Mouse (Mus musculus) spleen, postnatal 14 days (tissue): ENCODE measurements around the gene Trmt2a.

ENCODE experiments used
- DNase-seq, 2 experiments: peaks; one replicate each; pipeline ENCODE4 v3.0.0; 2021 to 2022; ENCODE audit warnings: low spot score in 2 of 2

Gene Trmt2a

DNA sequence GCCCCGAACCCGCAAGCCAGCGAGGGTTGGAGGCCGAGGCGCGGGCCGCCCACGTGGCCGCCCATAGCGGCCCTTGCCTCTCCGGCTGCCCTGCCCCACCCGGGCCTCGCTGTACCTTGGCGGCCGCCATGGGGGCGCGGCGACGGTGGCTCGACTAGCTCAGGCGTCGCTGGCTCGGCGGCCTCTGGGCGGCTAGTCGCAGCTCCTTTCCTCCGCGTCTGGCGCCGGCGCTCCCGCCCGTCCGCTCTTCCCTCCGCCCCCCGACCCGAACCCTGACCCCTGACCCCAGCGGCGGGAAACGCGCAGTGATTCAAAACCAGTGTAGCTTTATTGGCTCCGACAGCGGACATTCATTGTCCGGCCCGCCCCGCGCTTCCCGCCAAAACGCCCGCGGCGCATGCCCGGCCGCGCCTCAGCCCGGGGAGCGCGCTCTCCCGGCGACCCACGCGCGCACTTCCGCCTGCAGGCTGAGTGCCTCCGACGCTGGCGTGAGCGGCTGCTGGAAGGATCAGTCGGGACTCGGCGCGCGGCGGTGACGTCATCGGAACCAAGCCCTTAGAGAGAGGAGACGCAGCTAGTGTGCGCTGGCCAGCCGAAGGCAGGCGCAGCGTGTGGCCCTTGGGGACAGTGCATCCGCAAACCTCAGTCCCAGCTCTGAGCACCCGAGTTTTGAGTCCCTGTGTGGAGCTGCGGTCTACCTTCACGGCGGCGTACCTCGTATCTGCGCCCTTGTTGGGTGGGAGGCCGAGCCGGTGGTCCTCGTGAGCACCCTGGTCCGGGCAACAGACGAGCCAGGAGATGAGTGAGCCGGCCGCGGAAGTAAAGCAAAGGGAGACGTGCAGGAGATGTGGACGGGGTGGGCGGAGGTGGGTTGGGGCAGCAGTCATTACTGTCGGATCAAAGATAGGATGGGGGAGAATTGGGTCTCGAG is at the start of gene Trmt2a, which contains the start of gene Ranbp1:
Trmt2a (plus strand) TSS at position 247 of the 931 bp plus-strand sequence.
Ranbp1 (minus strand) TSS at position 300 of the 931 bp plus-strand sequence.
- peak; percentile 96 to 98 for DNase-seq

DNA sequence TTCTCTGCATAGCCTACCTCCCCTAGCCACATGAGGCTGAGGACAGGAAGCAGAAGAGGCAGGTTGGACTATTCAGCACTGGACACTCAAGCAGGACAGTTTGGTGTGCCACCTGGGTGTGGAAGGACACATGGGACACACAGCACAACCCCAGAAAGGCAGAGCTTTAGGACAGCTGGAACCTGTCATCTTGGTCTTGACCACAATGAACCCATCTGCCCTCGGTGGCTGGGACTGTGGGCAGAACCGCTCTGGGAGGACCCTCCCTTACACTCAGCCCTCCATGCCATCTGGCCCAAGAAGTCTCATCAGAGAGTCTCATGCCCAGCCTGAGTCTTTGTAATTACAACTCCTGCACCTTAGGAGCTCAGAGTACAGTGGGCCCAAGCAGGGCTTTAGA is 48.4 kb upstream of the Trmt2a start:
- DNase-seq: no peak

DNA sequence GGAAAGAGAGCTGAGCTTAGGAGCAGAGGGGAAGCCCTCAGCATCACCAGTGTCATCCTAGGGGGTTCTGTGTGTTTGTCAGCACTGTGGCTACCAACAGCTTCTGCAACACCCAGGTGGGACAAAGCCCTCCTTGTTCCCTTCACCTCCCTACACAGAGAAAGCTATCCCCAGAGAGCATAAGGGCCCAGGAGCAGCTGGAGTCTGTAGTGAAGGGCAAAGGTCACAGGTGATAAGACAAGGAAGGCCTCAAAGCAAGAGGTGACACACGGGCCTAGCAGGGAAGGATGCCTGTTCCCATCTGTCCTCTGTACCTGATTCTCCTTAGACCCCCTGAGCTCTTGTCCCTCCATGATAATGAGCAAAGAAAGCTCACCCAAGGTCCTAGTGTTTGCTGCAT is 46.9 kb upstream of the Trmt2a start:
- no peak for DNase-seq

DNA sequence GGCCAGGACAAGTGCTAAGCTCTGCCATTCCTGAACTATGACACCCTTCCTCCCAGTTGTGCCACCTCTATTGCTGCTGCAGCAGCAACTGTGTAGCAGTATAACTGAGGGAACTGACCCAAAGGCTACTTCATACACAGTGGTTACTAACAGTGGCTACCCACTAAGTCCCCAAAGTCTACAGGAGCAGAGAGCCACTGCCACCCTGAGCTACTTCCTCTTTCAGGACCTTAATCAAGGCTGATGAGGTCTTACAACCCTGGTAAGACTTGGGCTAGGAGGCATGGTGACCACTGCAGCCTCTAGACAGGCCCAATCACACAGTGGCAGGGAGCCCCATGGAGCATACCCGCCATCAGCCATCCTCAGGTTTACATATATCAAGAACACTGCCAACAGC is 46.4 kb upstream of the Trmt2a start:
- DNase-seq: no peak

DNA sequence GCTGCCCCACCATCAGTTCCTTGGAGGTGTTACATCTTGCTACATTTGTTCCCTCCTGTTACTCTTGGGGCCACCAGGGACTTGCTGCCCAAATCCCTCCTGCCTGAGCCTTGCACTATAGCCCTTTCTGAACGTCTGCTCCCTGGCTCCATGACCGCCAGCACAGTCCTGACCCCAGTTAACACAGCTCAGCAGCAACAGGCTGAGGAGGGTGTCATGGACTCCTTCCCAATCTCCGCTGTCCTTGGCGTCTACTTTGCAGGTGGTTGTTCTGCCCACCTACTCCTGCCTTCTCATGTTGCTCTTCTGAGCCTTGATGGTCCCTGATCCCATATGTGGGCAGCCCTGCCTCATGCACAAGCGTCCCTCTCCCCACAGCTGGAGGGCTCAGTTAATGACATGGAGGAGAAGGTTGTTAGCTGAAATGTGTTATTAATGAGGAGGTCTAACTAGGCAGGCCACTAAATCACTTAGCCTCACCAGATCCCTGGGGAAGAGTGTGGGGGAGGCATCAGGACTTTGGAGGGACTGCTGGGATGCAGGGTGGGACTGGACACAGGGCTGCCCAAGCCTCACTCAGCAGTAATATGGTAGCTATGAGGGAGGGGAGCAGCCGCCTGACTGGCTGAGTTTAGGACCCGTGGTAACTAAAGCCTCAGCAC is 44.9 kb upstream of the Trmt2a start:
- no peak for DNase-seq

DNA sequence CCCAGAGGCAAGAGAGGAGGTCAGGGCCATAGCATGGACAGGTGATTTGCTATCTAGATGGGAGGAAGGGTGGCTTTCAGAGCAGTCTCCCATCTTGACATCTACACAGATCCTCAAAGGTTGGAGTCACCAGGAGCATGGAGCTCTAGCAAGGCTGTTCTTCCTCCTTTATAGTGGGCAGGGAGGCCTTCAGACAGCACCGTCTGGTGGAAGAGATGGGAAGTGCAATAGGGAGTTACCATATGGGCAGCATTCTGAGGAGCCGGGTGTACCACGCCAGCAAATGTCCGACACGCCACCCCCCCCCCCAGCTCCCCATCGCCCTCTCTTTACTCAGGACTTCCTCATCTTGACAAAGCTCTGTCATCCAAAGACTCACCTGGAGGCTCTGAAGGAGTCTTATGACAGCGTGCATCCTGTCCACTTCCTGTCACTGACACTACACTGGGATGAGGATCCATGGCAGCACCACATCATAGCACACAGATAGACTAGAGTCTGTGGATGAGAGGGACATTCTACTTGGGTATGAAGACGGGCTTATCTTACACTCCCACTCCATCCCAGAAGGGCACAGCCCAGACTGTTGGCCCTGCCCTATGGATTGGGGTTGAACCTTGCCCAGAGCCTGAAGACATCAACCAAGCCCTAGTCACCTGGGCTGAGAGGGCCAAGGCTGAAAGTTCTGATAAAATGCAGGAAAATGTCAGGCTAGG is 37.6 kb upstream of the Trmt2a start:
- DNase-seq: peak in 1 of 2 experiments; percentile 56

DNA sequence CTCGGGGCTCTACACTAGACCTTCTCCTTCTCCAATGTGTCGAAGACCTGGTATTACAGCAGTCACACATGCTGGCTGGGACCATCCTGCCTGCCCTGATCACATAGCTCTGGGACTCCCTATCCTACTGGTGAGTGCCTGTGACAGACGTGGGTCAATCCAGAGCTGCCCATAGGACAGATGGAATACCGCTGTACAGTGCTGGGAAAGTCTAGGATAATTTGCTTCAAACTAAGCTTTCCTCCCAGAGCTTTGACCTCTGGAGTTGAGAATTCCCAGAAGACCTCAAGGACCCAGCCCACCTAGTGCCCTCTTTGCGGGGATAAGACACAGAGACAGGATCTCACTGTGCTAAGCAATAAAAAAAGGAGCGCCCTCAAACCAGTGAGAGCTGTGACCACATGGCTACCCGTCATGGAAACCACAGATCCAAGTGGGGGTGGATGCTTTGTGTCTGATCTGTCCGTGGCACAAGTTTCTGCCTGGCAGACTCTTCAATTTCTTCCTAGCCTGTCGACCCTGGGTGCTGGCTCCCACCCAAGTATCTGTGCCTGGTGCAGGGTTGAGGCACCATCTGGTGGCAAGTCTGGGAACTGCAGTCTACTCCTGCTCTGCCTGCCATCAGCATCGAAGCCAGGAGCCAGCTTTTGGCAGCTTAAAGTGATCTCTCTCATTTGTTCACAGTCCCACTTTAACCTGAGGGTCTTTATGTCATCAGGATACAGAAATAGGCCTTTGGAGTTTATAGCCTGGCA is 36.9 kb upstream of the Trmt2a start:
- peak; percentile 52 to 73 for DNase-seq

DNA sequence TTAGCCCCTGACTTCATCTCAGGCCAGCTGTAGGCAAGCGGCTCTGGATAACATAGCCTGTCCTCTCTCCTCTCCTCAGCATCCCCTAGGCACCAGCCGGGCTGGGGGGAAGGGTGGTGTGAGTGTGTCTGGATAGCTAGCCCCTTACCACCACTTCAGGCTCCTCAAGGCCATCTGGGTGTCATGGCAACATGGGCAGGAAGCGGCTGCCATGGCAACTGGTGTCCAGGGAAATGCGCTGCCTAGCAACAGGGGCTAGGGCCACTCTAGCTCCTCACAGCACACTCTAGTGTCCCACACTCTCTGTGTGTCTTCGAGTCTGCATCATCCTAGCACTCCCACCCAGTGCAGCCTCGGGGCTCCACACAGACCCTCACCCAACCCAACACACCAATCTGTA is 34.8 kb upstream of the Trmt2a start:
- DNase-seq: no peak

DNA sequence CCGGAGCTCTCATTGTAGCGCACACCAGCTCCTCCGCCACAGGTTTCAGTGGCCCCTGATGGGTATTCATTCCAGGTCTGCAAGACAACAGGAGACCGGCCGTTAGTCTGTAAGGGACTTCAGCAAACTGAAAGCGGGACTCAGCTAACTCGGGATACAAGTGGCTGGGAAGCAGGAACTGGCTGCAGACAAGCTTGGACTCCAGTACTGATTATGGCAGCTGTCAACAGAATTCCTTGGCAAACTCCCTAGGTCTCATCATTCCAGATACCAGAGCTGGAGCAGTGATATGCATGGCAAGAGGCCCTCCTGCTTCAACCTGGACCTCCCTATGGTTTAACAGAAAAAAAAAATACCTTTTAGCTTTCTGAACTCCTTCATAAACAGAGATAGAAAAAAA is 33.6 kb upstream of the Trmt2a start:
- no peak for DNase-seq

DNA sequence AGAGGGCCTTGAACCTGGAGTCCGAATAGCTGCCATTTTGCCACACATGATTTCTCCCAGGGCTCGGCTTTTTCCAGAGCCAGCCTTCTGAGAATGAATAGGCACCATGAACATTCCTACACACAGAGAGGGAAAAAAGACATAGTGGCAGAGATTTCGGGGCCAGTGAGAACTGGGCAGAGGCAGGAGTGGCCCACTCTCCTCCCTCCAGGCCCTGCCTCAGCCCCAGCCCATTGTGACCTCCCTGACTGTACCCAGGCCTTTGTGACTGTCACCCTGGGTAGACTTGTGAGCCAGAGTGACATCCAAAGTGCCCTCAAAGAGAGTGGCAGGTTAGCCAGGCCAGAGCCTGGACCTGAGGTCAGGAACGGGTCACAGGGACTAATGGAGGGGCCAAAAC is 30.9 kb upstream of the Trmt2a start, which contains the start of gene Ccdc188:
Ccdc188 (plus strand) TSS at position 301 of the 400 bp plus-strand sequence.
- no peak for DNase-seq

DNA sequence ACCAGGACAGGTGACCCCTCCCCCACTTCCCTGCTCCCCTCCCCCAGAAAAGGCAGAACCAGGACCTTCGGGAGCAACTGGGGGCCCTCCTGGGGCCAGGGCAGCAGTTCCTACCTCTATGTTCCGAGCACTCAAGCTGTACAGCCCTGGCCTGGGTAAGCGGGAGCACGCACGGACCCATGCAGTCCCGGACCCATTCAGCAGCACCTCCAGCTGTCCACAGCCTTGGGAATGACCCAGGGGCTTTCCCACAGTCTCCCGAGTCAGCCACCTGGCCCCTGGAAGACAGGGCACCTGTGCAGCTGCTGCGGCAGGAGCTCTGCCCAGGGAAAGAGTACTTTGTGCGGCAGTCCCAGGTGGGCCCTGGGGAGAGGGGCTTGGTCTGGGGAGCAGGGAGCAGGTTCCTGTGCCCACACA is 29.9 kb upstream of the Trmt2a start:
- DNase-seq: no peak

DNA sequence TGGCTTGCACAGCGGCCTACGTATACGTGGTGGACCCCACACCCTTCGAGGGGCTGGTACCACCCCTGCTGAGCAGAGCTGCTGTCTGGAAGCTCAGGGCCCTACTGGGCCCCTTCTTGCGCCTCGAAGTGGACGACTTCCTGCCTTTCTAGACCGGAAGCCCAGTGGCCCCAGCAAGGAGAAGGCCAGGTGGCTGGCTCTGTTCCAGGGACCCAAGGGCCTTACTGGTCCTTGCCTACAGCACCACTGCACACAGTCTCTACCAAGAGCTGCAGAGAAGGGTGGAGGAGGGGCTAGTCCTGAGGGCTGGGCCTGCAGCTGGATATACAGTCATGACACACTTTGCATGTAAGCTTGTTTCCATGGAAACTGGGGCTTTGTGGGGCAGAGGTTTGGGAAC is 28.5 kb upstream of the Trmt2a start:
- no peak for DNase-seq

DNA sequence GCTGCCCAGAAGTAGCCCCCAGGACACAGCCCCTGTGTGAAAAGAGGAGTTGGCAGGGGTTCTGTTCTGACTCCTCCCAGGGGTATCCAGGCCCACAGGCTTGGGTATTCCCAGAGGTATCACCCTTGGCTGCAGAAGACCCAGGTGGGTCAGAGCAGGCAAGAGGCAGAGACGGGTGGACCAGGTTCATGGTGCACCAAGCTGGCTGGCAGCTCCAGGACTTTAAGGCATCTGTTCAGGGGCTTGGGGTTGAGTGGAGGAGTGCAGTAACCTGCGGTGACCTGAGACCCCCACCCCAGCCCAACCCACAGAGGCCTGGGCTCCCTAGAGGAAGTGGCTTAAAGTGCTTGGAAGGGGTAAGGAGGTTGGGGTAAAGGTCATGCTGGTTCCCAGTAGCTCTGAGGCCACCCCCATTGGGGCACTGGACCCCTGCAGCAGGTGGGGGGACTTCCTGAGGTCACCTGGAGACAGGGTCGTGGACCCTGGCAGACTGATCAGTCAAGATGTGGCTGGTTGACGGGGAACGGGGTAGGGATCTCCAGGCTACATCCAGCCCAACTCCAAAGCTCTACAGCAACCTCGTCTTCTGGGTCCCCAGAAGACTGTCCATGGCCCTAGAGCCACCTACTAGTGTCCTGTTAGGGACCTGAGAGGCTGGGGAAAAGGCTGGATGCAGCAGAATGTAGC is 27.5 kb upstream of the Trmt2a start:
- DNase-seq: no peak

DNA sequence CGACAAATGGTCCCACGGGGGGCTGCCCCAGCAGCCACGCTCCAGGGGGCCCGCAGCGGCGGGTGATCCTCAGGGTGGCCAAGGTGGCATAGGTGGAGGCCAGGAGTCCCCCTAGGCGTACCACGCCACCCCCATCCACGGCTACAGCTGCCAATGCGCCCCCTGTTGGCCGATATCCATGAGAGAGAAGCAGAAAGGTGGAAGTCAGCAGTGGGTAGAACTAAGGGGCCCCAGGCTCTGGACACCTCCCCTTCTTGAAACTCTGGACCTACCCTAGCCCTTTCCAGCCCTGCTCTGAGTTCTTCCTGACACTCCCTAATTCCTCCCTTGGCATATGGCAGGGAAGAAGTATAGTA is 27.0 kb upstream of the Trmt2a start:
- DNase-seq: no peak

DNA sequence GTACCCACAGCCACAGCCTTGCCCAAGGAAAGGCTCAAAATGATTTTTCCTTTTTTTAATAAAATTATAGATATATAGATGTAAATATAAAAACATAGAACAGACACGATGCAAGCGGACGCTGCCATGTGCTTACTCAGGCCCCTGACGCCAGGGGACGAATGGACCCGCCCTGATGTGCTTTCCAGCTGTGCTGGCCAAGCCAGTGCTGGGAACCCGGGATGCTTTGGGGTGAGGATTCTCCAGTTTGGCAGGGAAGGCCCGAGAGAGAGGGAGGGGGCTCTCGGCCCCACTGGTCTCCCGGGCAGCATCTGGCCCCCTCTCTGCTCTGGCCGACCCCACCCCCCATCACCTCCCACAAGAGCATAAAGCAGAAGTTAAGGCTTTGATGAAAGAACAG is 26.3 kb upstream of the Trmt2a start:
- no peak for DNase-seq

DNA sequence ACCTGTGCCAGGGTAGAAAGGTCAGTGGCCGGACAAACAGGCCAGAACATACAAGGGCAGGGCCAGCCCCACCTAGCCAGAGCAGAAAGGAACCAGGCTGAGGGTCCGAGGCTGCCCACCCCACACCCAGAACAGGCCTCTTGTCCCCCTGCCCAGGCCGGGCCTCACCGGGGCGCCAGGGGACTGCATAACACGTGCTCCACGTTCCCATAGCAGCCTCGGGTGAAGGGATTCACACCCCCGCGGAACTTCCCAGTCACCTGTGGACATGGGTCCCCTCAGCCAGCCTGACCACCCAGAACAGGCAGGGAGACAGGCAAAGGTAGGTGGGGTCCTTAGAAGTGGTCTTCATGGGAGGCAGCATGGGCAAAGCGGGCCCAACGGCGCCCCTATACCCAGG is 21.3 kb upstream of the Trmt2a start:
- no peak for DNase-seq

DNA sequence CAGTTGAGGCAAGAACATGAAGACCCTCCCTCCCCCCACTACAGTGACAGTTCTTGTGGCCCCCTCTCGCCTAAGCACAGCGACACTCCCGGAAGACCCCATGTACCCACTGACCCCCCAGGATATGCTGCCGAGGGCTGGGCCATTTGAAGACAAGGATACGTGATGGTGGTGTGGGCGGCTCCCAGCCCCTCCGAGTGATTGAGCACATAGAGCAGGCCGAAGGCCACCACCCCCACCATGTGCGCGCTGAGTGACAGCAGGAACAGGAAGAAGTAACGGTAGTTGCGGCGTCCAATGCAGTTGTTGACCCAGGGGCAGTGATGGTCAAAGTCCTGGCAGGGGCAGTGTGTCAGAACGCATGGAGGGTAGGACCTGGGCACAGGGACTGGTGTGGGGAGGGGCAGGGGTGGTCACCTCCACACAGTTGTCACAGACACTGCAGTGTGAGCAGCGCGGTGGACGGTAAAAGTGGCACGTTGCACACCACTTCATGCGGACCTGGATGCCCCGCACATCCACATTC is 20.5 kb upstream of the Trmt2a start:
- no peak for DNase-seq

DNA sequence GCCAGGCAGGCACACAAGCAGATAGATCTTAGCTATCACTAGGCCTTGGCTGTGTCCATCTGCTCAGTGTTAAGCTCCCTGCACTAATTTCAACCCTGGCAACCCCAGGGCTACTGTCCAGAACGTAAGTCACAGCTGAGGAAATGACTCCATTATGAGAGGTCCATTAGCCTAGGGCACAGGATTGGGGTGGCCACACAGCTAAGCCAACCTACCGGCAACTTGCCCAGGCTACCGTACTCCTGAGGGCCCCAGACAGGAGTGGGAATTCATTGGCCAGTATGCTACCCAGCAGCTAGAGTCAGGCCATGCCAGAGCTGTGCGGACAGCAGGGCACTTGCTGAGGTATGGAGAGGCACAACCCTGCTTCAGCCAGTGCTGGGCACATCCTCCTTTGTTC is 19.6 kb upstream of the Trmt2a start:
- DNase-seq: no peak

DNA sequence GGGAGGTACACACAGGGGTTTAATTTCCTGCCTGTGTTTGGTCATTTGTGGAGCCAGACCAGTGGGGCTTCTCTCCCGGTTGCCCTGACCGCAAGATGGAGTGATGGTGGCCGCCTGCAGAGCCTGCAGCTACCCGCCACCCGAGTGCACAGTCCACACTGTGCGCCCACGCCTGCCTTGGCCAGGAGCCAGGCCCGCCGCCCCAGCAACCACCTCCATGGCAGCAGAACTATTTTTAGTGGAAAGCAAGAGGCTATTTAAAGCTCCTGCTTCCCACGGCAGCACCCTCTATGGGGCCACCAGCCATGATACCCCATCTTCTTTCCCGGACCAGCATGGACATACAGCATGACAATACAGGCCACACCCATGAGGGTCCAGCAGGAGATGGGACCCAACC is 18.9 kb upstream of the Trmt2a start:
- no peak for DNase-seq

DNA sequence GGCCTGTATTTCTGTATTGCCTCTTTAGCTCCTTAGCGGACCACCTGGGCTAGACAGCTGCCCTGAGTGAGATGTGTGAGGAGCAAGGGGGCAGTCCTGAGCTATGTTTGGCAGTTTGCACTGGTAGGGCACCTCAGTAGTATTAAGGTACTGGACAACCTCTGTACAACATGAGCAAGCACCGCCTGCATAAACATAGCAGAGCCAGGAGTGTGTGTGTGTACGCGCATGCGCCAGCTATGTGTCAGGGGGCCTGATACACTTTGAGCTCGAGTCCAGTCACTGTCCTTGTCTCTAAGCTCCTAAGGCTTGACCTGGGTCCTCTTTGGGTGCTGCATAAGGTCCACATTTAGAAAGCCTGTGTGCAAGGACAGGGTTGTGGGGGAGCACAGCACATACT is 17.9 kb upstream of the Trmt2a start:
- no peak for DNase-seq

DNA sequence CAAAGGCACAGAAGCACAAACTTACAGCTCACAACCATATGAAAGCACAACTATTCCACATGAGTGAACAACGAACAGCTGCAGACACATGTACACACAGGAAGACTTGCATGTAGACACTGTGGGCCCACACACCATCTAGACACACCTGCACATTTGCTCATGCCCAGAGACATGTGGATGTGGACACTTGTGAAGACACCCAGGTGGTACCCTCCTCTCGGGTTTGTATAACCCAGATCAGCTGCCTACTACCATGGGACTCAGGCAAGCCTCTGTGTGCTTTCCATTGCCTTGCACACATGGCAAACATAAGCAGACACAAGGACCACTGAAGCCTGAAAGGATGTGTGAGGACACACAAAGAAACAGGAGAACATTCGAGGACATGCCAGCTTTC is 17.4 kb upstream of the Trmt2a start:
- DNase-seq: no peak
